20 mouse cellular contexts compared by ENCODE assay signal in the genomic region with DNA sequence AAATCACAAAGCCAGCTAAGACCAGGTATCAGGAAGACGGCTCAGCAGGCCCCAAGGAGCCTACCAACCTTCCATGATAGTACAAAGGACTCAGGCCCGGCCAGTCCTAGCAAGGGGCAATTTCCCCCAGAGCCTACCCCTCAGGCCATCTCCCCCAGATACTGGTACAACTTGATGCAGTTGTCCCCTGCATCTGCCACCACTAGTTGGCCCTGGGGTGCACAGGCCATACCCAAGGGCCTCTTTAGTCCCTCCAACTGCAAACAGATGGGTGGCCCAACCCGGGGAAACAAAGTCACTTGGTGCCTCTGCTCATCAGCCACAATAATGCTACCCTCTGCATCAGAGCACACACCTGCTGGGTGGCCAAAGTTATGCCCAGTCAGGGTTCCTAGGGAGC. TPM values are rescaled to one million over a fixed set of nuclear protein-coding genes. Genes with fewer than 3 reads are reported as not detected.
A peak's percentile ranks its signal among the peaks of the same experiment; 100 is the strongest.
DNase-seq lines count a peak whose midpoint lies in the region; ATAC-seq and TF ChIP-seq lines count a peak whose summit lies in the region.
"Had no signal": no experiment of that assay in that cellular context is flagged by ENCODE, and none has a peak within 500 bp of the region (broad histone marks: within the 10 kb centered on the region; RNA-seq: fewer than 3 reads in every experiment).

No protein-coding gene starts in this region.

- H3K4me2 ChIP-seq in forebrain, embryonic 15.5 days (replicated peaks), result no peak overlapping the region
- no peak overlapping the region for H3K4me2 ChIP-seq in limb, embryonic 13.5 days (replicated peaks)
- H3K4me2 ChIP-seq in liver, embryonic 14.5 days (ENCODE audit: low read depth), result peak overlapping the region; percentile 88
- H3K4me2 ChIP-seq: embryonic facial prominence, embryonic 13.5 days; forebrain, embryonic 12.5 days; heart, embryonic 15.5 days; hindbrain, embryonic 15.5 days; neural tube, embryonic 13.5 days had no signal

- peak overlapping the region; percentile 94; the same call in 1 of the 2 replicates for H3K4me3 ChIP-seq in forebrain, embryonic 10.5 days
- H3K4me3 ChIP-seq in forebrain, embryonic 15.5 days, result no peak overlapping the region
- H3K4me3 ChIP-seq in limb, embryonic 13.5 days, result no peak overlapping the region
- no peak overlapping the region for H3K4me3 ChIP-seq in limb, embryonic 10.5 days
- 0 out of 2 replicates have a peak overlapping the region, but pooled peaks have one; percentile 5 for H3K4me3 ChIP-seq in embryonic facial prominence, embryonic 10.5 days
- H3K4me3 ChIP-seq in liver, embryonic 14.5 days (ENCODE audit: insufficient read depth in 1 of 2, low read depth in 2 of 2, low read length in 2 of 2), result peak overlapping the region; percentile 82 to 95
- no peak overlapping the region for H3K4me3 ChIP-seq in gastrocnemius, adult 2 months
- H3K4me3 ChIP-seq: embryonic facial prominence, embryonic 13.5 days; forebrain, embryonic 12.5 days; heart, embryonic 15.5 days; hindbrain, embryonic 15.5 days; neural tube, embryonic 13.5 days had no signal

- no peak for TF ChIP-seq EP300 in liver, embryonic 14.5 days (IDR thresholded peaks at IDR 0.05; ENCODE audit: low read depth)

- no peak for ATAC-seq in forebrain, embryonic 15.5 days (replicated peaks)
- ATAC-seq in limb, embryonic 13.5 days (ENCODE audit: low FRiP score, low read depth), result no peak
- peak; percentile 25 for ATAC-seq in liver, embryonic 14.5 days (ENCODE audit: insufficient read depth)
- ATAC-seq: intestine, postnatal 0 days had no signal

- 88% methylated on average over 3 of the region's 3 CpGs for WGBS in forebrain, embryonic 10.5 days
- 75% methylated on average over 3 of the region's 3 CpGs for WGBS in forebrain, embryonic 15.5 days
- WGBS in limb, embryonic 13.5 days, result 76% methylated on average over 3 of the region's 3 CpGs
- WGBS in limb, embryonic 10.5 days, result 80% methylated on average over 3 of the region's 3 CpGs
- WGBS in embryonic facial prominence, embryonic 10.5 days, result 83% methylated on average over 3 of the region's 3 CpGs
- 37% methylated on average over 3 of the region's 3 CpGs for WGBS in liver, embryonic 14.5 days (ENCODE audit: insufficient replicate concordance)

- no peak for DNase-seq in forebrain, embryonic 10.5 days (ENCODE audit: extremely low spot score, low spot score)
- DNase-seq in limb, embryonic 10.5 days (ENCODE audit: low spot score), result no peak
- DNase-seq in embryonic facial prominence, embryonic 10.5 days (ENCODE audit: low spot score), result no peak
- no peak for DNase-seq in liver, embryonic 14.5 days (ENCODE audit: low read depth in 3 of 3, low spot score in 3 of 3)
- DNase-seq in gastrocnemius, adult 2 months, result no peak
- no peak for DNase-seq in heart, postnatal 10 days
- DNase-seq: adrenal gland, postnatal 10 days; cerebellum, adult 2 months; kidney, postnatal 14 days; lung, postnatal 10 days; right cerebral cortex, postnatal 14 days had no signal

- intact Hi-C loops in gastrocnemius, adult 2 months (cut with DNase I), result no loop called here
- intact Hi-C loops in heart, postnatal 10 days (cut with DNase I), result loop anchor here (5.0 kb wide), 1 partner anchor 51 kb away; no protein-coding TSS in a partner anchor

- H3K36me3 ChIP-seq in forebrain, embryonic 10.5 days (replicated peaks), result peaks cover 12% of the 10 kb centered on the region
- H3K36me3 ChIP-seq in forebrain, embryonic 15.5 days, result no peaks in the 10 kb centered on the region
- H3K36me3 ChIP-seq in limb, embryonic 13.5 days, result no peaks in the 10 kb centered on the region
- H3K36me3 ChIP-seq in limb, embryonic 10.5 days, result peaks cover 9% of the 10 kb centered on the region
- peaks cover 8% of the 10 kb centered on the region for H3K36me3 ChIP-seq in embryonic facial prominence, embryonic 10.5 days (replicated peaks)
- peaks cover 30% of the 10 kb centered on the region for H3K36me3 ChIP-seq in liver, embryonic 14.5 days (replicated peaks; ENCODE audit: control insufficient read depth, insufficient read depth, low read depth)
- H3K36me3 ChIP-seq: forebrain, embryonic 12.5 days; heart, embryonic 15.5 days; hindbrain, embryonic 15.5 days; neural tube, embryonic 13.5 days had no signal

- peaks cover 57% of the 10 kb centered on the region for H3K4me1 ChIP-seq in forebrain, embryonic 10.5 days
- peaks cover 20% of the 10 kb centered on the region for H3K4me1 ChIP-seq in forebrain, embryonic 15.5 days
- H3K4me1 ChIP-seq in limb, embryonic 13.5 days, result peaks cover 19% of the 10 kb centered on the region
- H3K4me1 ChIP-seq in limb, embryonic 10.5 days, result peaks cover 43% of the 10 kb centered on the region
- peaks cover 57% of the 10 kb centered on the region for H3K4me1 ChIP-seq in embryonic facial prominence, embryonic 10.5 days
- H3K4me1 ChIP-seq in liver, embryonic 14.5 days (replicated peaks; ENCODE audit: control insufficient read depth in 2 of 2, insufficient read depth in 2 of 2, low read length in 1 of 2), result peaks cover 63 to 66% of the 10 kb centered on the region in 2 experiments

- H3K9me3 ChIP-seq in forebrain, embryonic 10.5 days, result no peaks in the 10 kb centered on the region
- H3K9me3 ChIP-seq in forebrain, embryonic 15.5 days, result no peaks in the 10 kb centered on the region
- H3K9me3 ChIP-seq in limb, embryonic 13.5 days, result no peaks in the 10 kb centered on the region
- no peaks in the 10 kb centered on the region for H3K9me3 ChIP-seq in limb, embryonic 10.5 days (replicated peaks)
- no peaks in the 10 kb centered on the region for H3K9me3 ChIP-seq in embryonic facial prominence, embryonic 10.5 days
- no peaks in the 10 kb centered on the region for H3K9me3 ChIP-seq in liver, embryonic 14.5 days (ENCODE audit: control insufficient read depth, low read length)
- H3K9me3 ChIP-seq: embryonic facial prominence, embryonic 13.5 days; forebrain, embryonic 12.5 days; heart, embryonic 15.5 days; hindbrain, embryonic 15.5 days; neural tube, embryonic 13.5 days had no signal

- peak overlapping the region; percentile 97 for H3K27ac ChIP-seq in forebrain, embryonic 10.5 days
- no peak overlapping the region for H3K27ac ChIP-seq in forebrain, embryonic 15.5 days (replicated peaks)
- peak overlapping the region; percentile 10; the same call in 1 of the 2 replicates for H3K27ac ChIP-seq in limb, embryonic 13.5 days
- H3K27ac ChIP-seq in limb, embryonic 10.5 days, result no peak overlapping the region
- H3K27ac ChIP-seq in embryonic facial prominence, embryonic 10.5 days (replicated peaks), result peak overlapping the region; percentile 51
- H3K27ac ChIP-seq in liver, embryonic 14.5 days, result peak overlapping the region; percentile 99
- H3K27ac ChIP-seq in gastrocnemius, adult 2 months, result no peak overlapping the region
- H3K27ac ChIP-seq: embryonic facial prominence, embryonic 13.5 days; forebrain, embryonic 12.5 days; heart, embryonic 15.5 days; hindbrain, embryonic 15.5 days; neural tube, embryonic 13.5 days had no signal

- no peak overlapping the region for H3K9ac ChIP-seq in forebrain, embryonic 15.5 days (replicated peaks)
- no peak overlapping the region for H3K9ac ChIP-seq in limb, embryonic 13.5 days
- peak overlapping the region; percentile 87 for H3K9ac ChIP-seq in liver, embryonic 14.5 days (replicated peaks)
- H3K9ac ChIP-seq: embryonic facial prominence, embryonic 13.5 days; forebrain, embryonic 12.5 days; heart, embryonic 15.5 days; hindbrain, embryonic 15.5 days; neural tube, embryonic 13.5 days had no signal

- H3K27me3 ChIP-seq in forebrain, embryonic 10.5 days (ENCODE audit: poor library complexity, severe bottlenecking), result peaks cover 7% of the 10 kb centered on the region; the same call in 1 of the 2 replicates
- H3K27me3 ChIP-seq in forebrain, embryonic 15.5 days, result no peaks in the 10 kb centered on the region
- no peaks in the 10 kb centered on the region for H3K27me3 ChIP-seq in limb, embryonic 13.5 days
- 0 out of 2 replicates have a peak, but pooled peaks cover 2% of the 10 kb centered on the region for H3K27me3 ChIP-seq in limb, embryonic 10.5 days (ENCODE audit: low read depth, poor library complexity, severe bottlenecking)
- H3K27me3 ChIP-seq in embryonic facial prominence, embryonic 10.5 days (replicated peaks; ENCODE audit: low read depth, poor library complexity, severe bottlenecking), result no peaks in the 10 kb centered on the region; the same call in 1 of the 2 replicates
- H3K27me3 ChIP-seq in liver, embryonic 14.5 days (ENCODE audit: control insufficient read depth, insufficient read depth, low read length), result no peaks in the 10 kb centered on the region
- H3K27me3 ChIP-seq: embryonic facial prominence, embryonic 13.5 days; heart, embryonic 15.5 days; hindbrain, embryonic 15.5 days; neural tube, embryonic 13.5 days had no signal

- TF ChIP-seq CTCF in liver, embryonic 14.5 days (IDR thresholded peaks at IDR 0.05; ENCODE audit: low read depth), result peak; percentile 68
- TF ChIP-seq CTCF in gastrocnemius, adult 2 months (IDR thresholded peaks at IDR 0.05), result no peak

RNA-seq across cellular contexts. Expression of a gene that starts 1.5 kb away (rescaled TPM):
- 68.4 and 75.6 TPM in 2 replicates for polyA plus RNA-seq in forebrain, embryonic 10.5 days (2016; fragmentation: Nextera tagmentation; extraction: Ambion mirVana)
- 51.7 and 53.4 TPM in 2 replicates for polyA plus RNA-seq in forebrain, embryonic 15.5 days (2015; fragmentation: Nextera tagmentation; extraction: Ambion mirVana)
- polyA plus RNA-seq in limb, embryonic 13.5 days (2015; fragmentation: Nextera tagmentation; extraction: Ambion mirVana), result 50.2 and 50.5 TPM in 2 replicates
- 65.2 and 72.1 TPM in 2 replicates for polyA plus RNA-seq in limb, embryonic 10.5 days (2016; fragmentation: Nextera tagmentation; extraction: Ambion mirVana)
- 62.9 and 69.3 TPM in 2 replicates for polyA plus RNA-seq in embryonic facial prominence, embryonic 10.5 days (2016; fragmentation: Nextera tagmentation; extraction: Ambion mirVana)
- 270 and 414 TPM in 2 replicates for polyA plus RNA-seq in liver, embryonic 14.5 days (2012; rRNA removed)
- polyA plus RNA-seq in liver, embryonic 14.5 days (2014; fragmentation: Nextera tagmentation; extraction: Ambion mirVana), result 170 and 186 TPM in 2 replicates
- 10 to 100 TPM; 21.0 to 28.6 TPM for total RNA-seq in gastrocnemius, adult 2 months (2021)
- 10 to 100 TPM; 76.6 to 78.5 TPM for total RNA-seq in heart, postnatal 10 days (2021)

RNA-seq across cellular contexts. Expression of a gene that starts 1.5 kb away (rescaled TPM):
- 0.89 TPM in 1 of 2 replicates, not detected in the other for polyA plus RNA-seq in forebrain, embryonic 10.5 days (2016; fragmentation: Nextera tagmentation; extraction: Ambion mirVana)
- not detected in 2 replicates for polyA plus RNA-seq in forebrain, embryonic 15.5 days (2015; fragmentation: Nextera tagmentation; extraction: Ambion mirVana)
- not detected in 2 replicates for polyA plus RNA-seq in limb, embryonic 13.5 days (2015; fragmentation: Nextera tagmentation; extraction: Ambion mirVana)
- polyA plus RNA-seq in limb, embryonic 10.5 days (2016; fragmentation: Nextera tagmentation; extraction: Ambion mirVana), result 0.10 and 0.18 TPM in 2 replicates
- polyA plus RNA-seq in embryonic facial prominence, embryonic 10.5 days (2016; fragmentation: Nextera tagmentation; extraction: Ambion mirVana), result 0.88 TPM in 1 of 2 replicates, not detected in the other
- polyA plus RNA-seq in liver, embryonic 14.5 days (2012; rRNA removed), result 4.3 and 8.9 TPM in 2 replicates
- polyA plus RNA-seq in liver, embryonic 14.5 days (2014; fragmentation: Nextera tagmentation; extraction: Ambion mirVana), result 1.9 and 4.6 TPM in 2 replicates
- not detected for total RNA-seq in gastrocnemius, adult 2 months (2021)
- total RNA-seq in heart, postnatal 10 days (2021), result not detected
- total RNA-seq: gastrocnemius, postnatal 4 days had no signal
- polyA plus RNA-seq: embryonic facial prominence, embryonic 13.5 days; intestine, postnatal 0 days; neural tube, embryonic 13.5 days had no signal

RNA-seq across cellular contexts. Expression of a gene that starts 9.1 kb away (rescaled TPM):
- polyA plus RNA-seq in forebrain, embryonic 10.5 days (2016; fragmentation: Nextera tagmentation; extraction: Ambion mirVana), result 0.09 and 0.14 TPM in 2 replicates
- polyA plus RNA-seq in forebrain, embryonic 15.5 days (2015; fragmentation: Nextera tagmentation; extraction: Ambion mirVana), result 0.09 TPM in 1 of 2 replicates, not detected in the other
- 0.19 and 0.31 TPM in 2 replicates for polyA plus RNA-seq in limb, embryonic 13.5 days (2015; fragmentation: Nextera tagmentation; extraction: Ambion mirVana)
- polyA plus RNA-seq in limb, embryonic 10.5 days (2016; fragmentation: Nextera tagmentation; extraction: Ambion mirVana), result 0.08 and 0.20 TPM in 2 replicates
- 0.35 and 0.36 TPM in 2 replicates for polyA plus RNA-seq in embryonic facial prominence, embryonic 10.5 days (2016; fragmentation: Nextera tagmentation; extraction: Ambion mirVana)
- polyA plus RNA-seq in liver, embryonic 14.5 days (2012; rRNA removed), result 0.16 and 0.24 TPM in 2 replicates
- 0.13 and 0.37 TPM in 2 replicates for polyA plus RNA-seq in liver, embryonic 14.5 days (2014; fragmentation: Nextera tagmentation; extraction: Ambion mirVana)
- not detected for total RNA-seq in gastrocnemius, adult 2 months (2021)
- not detected for total RNA-seq in heart, postnatal 10 days (2021)
- total RNA-seq: adrenal gland, postnatal 10 days; gastrocnemius, postnatal 4 days had no signal

RNA-seq across cellular contexts. Expression of a gene that starts 23.7 kb away (rescaled TPM):
- polyA plus RNA-seq in forebrain, embryonic 10.5 days (2016; fragmentation: Nextera tagmentation; extraction: Ambion mirVana), result 29.4 and 30.9 TPM in 2 replicates
- 50.8 and 52.6 TPM in 2 replicates for polyA plus RNA-seq in forebrain, embryonic 15.5 days (2015; fragmentation: Nextera tagmentation; extraction: Ambion mirVana)
- 33.4 and 37.6 TPM in 2 replicates for polyA plus RNA-seq in limb, embryonic 13.5 days (2015; fragmentation: Nextera tagmentation; extraction: Ambion mirVana)
- polyA plus RNA-seq in limb, embryonic 10.5 days (2016; fragmentation: Nextera tagmentation; extraction: Ambion mirVana), result 37.5 and 37.9 TPM in 2 replicates
- 30.9 and 34.0 TPM in 2 replicates for polyA plus RNA-seq in embryonic facial prominence, embryonic 10.5 days (2016; fragmentation: Nextera tagmentation; extraction: Ambion mirVana)
- 6.4 and 7.8 TPM in 2 replicates for polyA plus RNA-seq in liver, embryonic 14.5 days (2012; rRNA removed)
- polyA plus RNA-seq in liver, embryonic 14.5 days (2014; fragmentation: Nextera tagmentation; extraction: Ambion mirVana), result 3.4 and 3.8 TPM in 2 replicates
- total RNA-seq in gastrocnemius, adult 2 months (2021), result 1 to 10 TPM; 8.1 to 9.5 TPM
- 10 to 100 TPM; 13.4 to 18.8 TPM for total RNA-seq in heart, postnatal 10 days (2021)

RNA-seq across cellular contexts. Expression of a gene that starts 42.4 kb away (rescaled TPM):
- 31.8 and 37.0 TPM in 2 replicates for polyA plus RNA-seq in forebrain, embryonic 10.5 days (2016; fragmentation: Nextera tagmentation; extraction: Ambion mirVana)
- polyA plus RNA-seq in forebrain, embryonic 15.5 days (2015; fragmentation: Nextera tagmentation; extraction: Ambion mirVana), result 23.9 and 24.8 TPM in 2 replicates
- polyA plus RNA-seq in limb, embryonic 13.5 days (2015; fragmentation: Nextera tagmentation; extraction: Ambion mirVana), result 24.8 and 25.4 TPM in 2 replicates
- polyA plus RNA-seq in limb, embryonic 10.5 days (2016; fragmentation: Nextera tagmentation; extraction: Ambion mirVana), result 38.7 and 38.9 TPM in 2 replicates
- 34.3 and 40.1 TPM in 2 replicates for polyA plus RNA-seq in embryonic facial prominence, embryonic 10.5 days (2016; fragmentation: Nextera tagmentation; extraction: Ambion mirVana)
- 7.7 and 9.0 TPM in 2 replicates for polyA plus RNA-seq in liver, embryonic 14.5 days (2012; rRNA removed)
- 8.3 and 11.8 TPM in 2 replicates for polyA plus RNA-seq in liver, embryonic 14.5 days (2014; fragmentation: Nextera tagmentation; extraction: Ambion mirVana)
- total RNA-seq in gastrocnemius, adult 2 months (2021), result 1 to 10 TPM; 6.0 to 9.4 TPM
- total RNA-seq in heart, postnatal 10 days (2021), result 10 to 100 TPM; 12.6 to 13.5 TPM

Comparison
In these comparisons a context has a peak if more than half of its experiments do, and no peak if none do; other contexts are left out.
1. H3K27ac ChIP-seq: peak in forebrain, embryonic 10.5 days (single experiment), limb, embryonic 13.5 days (single experiment), embryonic facial prominence, embryonic 10.5 days (single experiment) and liver, embryonic 14.5 days (single experiment); none in forebrain, embryonic 15.5 days (single experiment), limb, embryonic 10.5 days (single experiment) and gastrocnemius, adult 2 months (single experiment).
2. H3K4me3 ChIP-seq: peak in forebrain, embryonic 10.5 days (single experiment), embryonic facial prominence, embryonic 10.5 days (single experiment) and liver, embryonic 14.5 days (2 of 2); none in forebrain, embryonic 15.5 days (single experiment), limb, embryonic 13.5 days (single experiment), limb, embryonic 10.5 days (single experiment) and gastrocnemius, adult 2 months (single experiment).